Mouse (Mus musculus): ENCODE results near the gene Cabp1.

The Cabp1 gene

DNA sequence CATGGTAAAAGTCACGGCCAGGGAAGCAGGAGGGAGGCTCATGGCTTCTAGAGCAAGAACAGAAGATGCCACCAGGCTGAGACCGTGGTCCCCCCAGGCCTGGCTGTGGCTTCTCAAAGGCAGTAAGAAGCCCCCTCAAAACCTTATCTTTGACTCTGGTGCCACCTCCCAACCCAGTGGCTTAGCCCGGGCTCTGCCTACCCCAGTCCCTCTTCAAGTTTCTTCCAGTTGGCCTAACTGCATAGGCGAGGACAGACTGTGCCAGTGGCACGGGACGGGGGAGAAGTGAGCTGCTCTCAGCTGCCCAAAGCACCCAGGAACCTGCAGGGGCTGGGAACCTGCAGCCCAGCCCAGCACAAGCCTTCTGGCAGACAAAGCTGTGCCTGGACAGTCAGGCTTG is 69.5 kb downstream of the Cabp1 start:
- DNase-seq: no peak

DNA sequence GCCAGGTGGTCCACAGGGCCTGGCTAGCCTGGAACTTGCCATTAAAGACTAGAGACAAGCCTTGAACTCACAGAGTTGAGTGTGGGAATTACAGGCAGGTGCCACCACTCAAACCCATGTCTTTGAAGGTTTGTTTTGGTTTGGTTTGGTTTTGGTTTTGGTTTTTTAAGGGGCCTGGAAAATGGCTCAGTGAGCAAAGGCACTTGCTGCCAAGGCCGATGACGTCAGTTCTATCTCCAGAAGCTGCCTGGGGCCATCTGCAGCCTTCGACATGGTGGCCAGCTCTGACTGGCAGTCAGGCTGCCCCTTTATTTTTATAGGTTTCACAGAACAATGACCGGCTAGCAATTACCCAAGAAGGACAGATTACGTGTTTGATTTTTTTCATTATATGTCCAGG is 73.2 kb downstream of the Cabp1 start:
- DNase-seq: peak; percentile 69 to 77

DNA sequence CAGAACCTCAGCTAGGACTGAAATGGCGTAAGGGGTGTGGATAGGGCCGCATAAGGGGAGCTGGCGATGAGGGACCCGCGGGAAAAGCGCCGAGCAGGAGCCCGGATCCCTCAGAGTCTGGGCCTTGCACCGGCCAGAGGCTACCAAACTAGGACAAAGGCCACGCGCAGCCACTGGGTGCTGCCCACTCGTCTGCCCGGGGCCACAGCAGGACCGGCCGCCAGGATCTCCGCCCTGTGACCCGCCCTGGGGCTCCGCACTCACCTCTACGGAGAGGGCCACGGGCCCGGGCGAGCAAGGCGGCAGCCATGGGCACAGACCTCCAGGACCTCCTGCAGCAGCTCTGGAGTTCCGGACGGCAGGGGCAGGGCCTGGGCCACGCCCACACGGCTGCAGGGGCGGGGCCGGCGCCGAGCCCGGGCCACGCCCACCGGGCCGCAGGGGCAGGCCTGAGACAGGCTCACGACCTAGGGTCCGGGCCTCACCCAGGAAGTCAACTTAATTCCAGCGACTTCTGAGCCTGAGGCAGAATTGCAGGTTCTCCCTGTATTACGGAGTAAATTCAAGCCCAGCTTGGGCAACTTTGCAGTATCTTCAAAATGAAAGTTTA is 75.1 kb downstream of the Cabp1 start, which contains the start of gene Acads:
TSS of gene Acads (minus strand) at position 386 of the 610 bp plus-strand sequence.
- peak; percentile 48 to 62 for DNase-seq

All from cerebellum, postnatal 14 days (tissue).